Mouse (Mus musculus) hindbrain, embryonic 12.5 days (tissue): ENCODE measurements around the gene Avpr2. TPM values are rescaled to one million over a fixed set of nuclear protein-coding genes. Genes with fewer than 3 reads are reported as not detected.

Experiments
- ATAC-seq: fragments of 200-750 bp; cut with Nextera tagmentation; 2 replicates; pipeline ENCODE4 v1.8.0; 2017; ENCODE audit warnings: moderate TSS enrichment; ENCODE audit not compliant: low FRiP score
- H3K27ac ChIP-seq: fragments of 300-500 bp; sonication (generic); 2 replicates; pipeline ENCODE4 v1.5.1; 2016; ENCODE audit warnings: mild to moderate bottlenecking
- H3K27me3 ChIP-seq: fragments of 300-500 bp; sonication (generic); 2 replicates; pipeline ENCODE4 v1.6.1; 2016; ENCODE audit warnings: mild to moderate bottlenecking
- H3K36me3 ChIP-seq: fragments of 300-500 bp; sonication (generic); 2 replicates; pipeline ENCODE4 v1.6.1; 2016; ENCODE audit warnings: mild to moderate bottlenecking
- H3K4me1 ChIP-seq: fragments of 300-500 bp; sonication (generic); 2 replicates; pipeline ENCODE4 v1.6.1; 2016
- H3K4me2 ChIP-seq: fragments of 300-500 bp; sonication (generic); replicated peaks from 2 replicates; pipeline ENCODE4 v1.6.1; 2016; ENCODE audit warnings: mild to moderate bottlenecking
- H3K4me3 ChIP-seq: fragments of 300-500 bp; sonication (generic); 2 replicates; pipeline ENCODE4 v1.5.1; 2016; ENCODE audit warnings: mild to moderate bottlenecking
- H3K9ac ChIP-seq: fragments of 300-500 bp; sonication (generic); 2 replicates; pipeline ENCODE4 v1.6.1; 2016; ENCODE audit warnings: mild to moderate bottlenecking, moderate library complexity
- H3K9me3 ChIP-seq: fragments of 300-500 bp; sonication (generic); replicated peaks from 2 replicates; pipeline ENCODE4 v1.6.1; 2016; ENCODE audit warnings: mild to moderate bottlenecking
- WGBS: fragments of 180-500 bp; shearing (Covaris S2); methylation state at CpG from one replicate; pipeline ENCODE4 v1.1.7; 2016; 5-methylcytosine and 5-hydroxymethylcytosine counted together
- polyA plus RNA-seq: library from polyadenylated mRNA; unstranded; fragments of >200 nt; fragmentation: Nextera tagmentation; extraction: Ambion mirVana; gene quantifications from 2 replicates; pipeline ENCODE4 v1.2.1, GENCODE M21; 2016

Gene Avpr2
- polyA plus RNA-seq, 1 experiment from 2014 or later: 0.19 TPM

GRCm38 (mm10) chrX:73921285-73921822 is 29.5 kb downstream of the Avpr2 start:
- H3K36me3 ChIP-seq: 0 out of 2 replicates have a peak, but pooled peaks cover 13% of the 10 kb centered on the region
- H3K27ac ChIP-seq: peak overlapping the region; percentile 68
- peaks cover 4% of the 10 kb centered on the region; the same call in 1 of the 2 replicates for H3K4me1 ChIP-seq
- peak overlapping the region; percentile 71 for H3K4me2 ChIP-seq
- no peaks in the 10 kb centered on the region for H3K9me3 ChIP-seq
- peak overlapping the region; percentile 72 for H3K9ac ChIP-seq
- no peaks in the 10 kb centered on the region for H3K27me3 ChIP-seq
- peak; percentile 68 for ATAC-seq
- peak overlapping the region; percentile 51 for H3K4me3 ChIP-seq
- WGBS: 24% methylated on average over 34 of the region's 34 CpGs

- Histone ChIP-seq H3K9me3 (no peaks in the 10 kb centered on the region), H3K27ac (peak within 1 kb of the TSS; percentile 68), H3K36me3 (0 out of 2 replicates have a peak, but pooled peaks cover 13% of the 10 kb centered on the region), H3K27me3 (no peaks in the 10 kb centered on the region), H3K9ac (peak within 1 kb of the TSS; percentile 72), H3K4me2 (peak within 1 kb of the TSS; percentile 71), H3K4me1 (peaks cover 4% of the 10 kb centered on the region; the same call in 1 of the 2 replicates), H3K4me3 (peak within 1 kb of the TSS; percentile 51)
- ATAC-seq: peak; percentile 98
- WGBS: 21% methylated on average over 39 of the region's 43 CpGs
These were observed 30.1 kb downstream of the Avpr2 start, which contains the start of the genes Arhgap4 and Naa10 for GRCm38 (mm10) chrX:73921823-73922549. Gene Arhgap4, minus strand, starts transcription at chrX:73921870. Gene Naa10, minus strand, starts transcription at chrX:73921944.

GRCm38 (mm10) chrX:73922550-73922882 is 30.6 kb downstream of the Avpr2 start:
- no peak for ATAC-seq
- Histone ChIP-seq H3K4me1 (peaks cover 4% of the 10 kb centered on the region; the same call in 1 of the 2 replicates), H3K9ac (peak overlapping the region; percentile 60), H3K4me2 (peak overlapping the region; percentile 71), H3K4me3 (peak overlapping the region; percentile 51), H3K27me3 (no peaks in the 10 kb centered on the region), H3K36me3 (0 out of 2 replicates have a peak, but pooled peaks cover 13% of the 10 kb centered on the region), H3K27ac (no peak overlapping the region), H3K9me3 (no peaks in the 10 kb centered on the region)
- WGBS: 76% methylated on average over 7 of the region's 8 CpGs

- Histone ChIP-seq H3K27me3 (no peaks in the 10 kb centered on the region), H3K9me3 (no peaks in the 10 kb centered on the region), H3K36me3 (no peaks in the 10 kb centered on the region), H3K27ac (no peak within 1 kb of the TSS), H3K4me1 (no peaks in the 10 kb centered on the region), H3K4me3 (no peak within 1 kb of the TSS), H3K9ac (no peak within 1 kb of the TSS), H3K4me2 (peak within 1 kb of the TSS; percentile 31)
- 40% methylated on average over 17 of the region's 17 CpGs for WGBS
- ATAC-seq: peak; percentile 50; the same call in 1 of the 2 replicates
These were observed 38.6 kb downstream of the Avpr2 start, which contains the start of gene Renbp for GRCm38 (mm10) chrX:73930402-73931062. Gene Renbp, minus strand, starts transcription at chrX:73930850.

GRCm38 (mm10) chrX:73931871-73932270 is 40.0 kb downstream of the Avpr2 start:
- no peak for ATAC-seq
- WGBS: 80% methylated on average over 2 of the region's 2 CpGs
- no peaks in the 10 kb centered on the region for H3K36me3 ChIP-seq
- no peaks in the 10 kb centered on the region for H3K4me1 ChIP-seq
- no peaks in the 10 kb centered on the region for H3K27me3 ChIP-seq
- no peak overlapping the region for H3K4me3 ChIP-seq
- no peak overlapping the region for H3K9ac ChIP-seq
- no peak overlapping the region for H3K27ac ChIP-seq
- no peak overlapping the region for H3K4me2 ChIP-seq
- no peaks in the 10 kb centered on the region for H3K9me3 ChIP-seq

- no peak overlapping the region for H3K27ac ChIP-seq
- ATAC-seq: no peak
- no peaks in the 10 kb centered on the region for H3K9me3 ChIP-seq
- H3K9ac ChIP-seq: no peak overlapping the region
- H3K4me2 ChIP-seq: no peak overlapping the region
- peaks cover 49% of the 10 kb centered on the region for H3K36me3 ChIP-seq
- no peak overlapping the region for H3K4me3 ChIP-seq
- H3K4me1 ChIP-seq: no peaks in the 10 kb centered on the region
- no peaks in the 10 kb centered on the region for H3K27me3 ChIP-seq
- 94% methylated on average over 2 of the region's 2 CpGs for WGBS
These were observed 50.0 kb downstream of the Avpr2 start for GRCm38 (mm10) chrX:73941860-73942259.

- Histone ChIP-seq H3K9me3 (no peaks in the 10 kb centered on the region), H3K4me3 (no peak overlapping the region), H3K27me3 (no peaks in the 10 kb centered on the region), H3K9ac (no peak overlapping the region), H3K27ac (no peak overlapping the region), H3K4me2 (no peak overlapping the region), H3K4me1 (no peaks in the 10 kb centered on the region), H3K36me3 (peaks cover 53% of the 10 kb centered on the region)
- WGBS: 80% methylated on average over 2 of the region's 2 CpGs
- no peak for ATAC-seq
These were observed 50.4 kb downstream of the Avpr2 start for GRCm38 (mm10) chrX:73942294-73942693.

Other genes starting within 250 kb of the Avpr2 start
- 31.3 and 34.8 TPM in 2 replicates for gene Pnck, start 232.0 kb upstream of the Avpr2 start, polyA plus RNA-seq
- gene Slc6a8, start 219.0 kb upstream of the Avpr2 start, polyA plus RNA-seq: 6.6 and 7.7 TPM in 2 replicates
- 132 and 136 TPM in 2 replicates for gene Bcap31, start 175.9 kb upstream of the Avpr2 start, polyA plus RNA-seq
- gene Abcd1, start 175.5 kb upstream of the Avpr2 start, polyA plus RNA-seq: 12.7 and 14.0 TPM in 2 replicates
- gene Plxnb3, start 135.0 kb upstream of the Avpr2 start, polyA plus RNA-seq: 0.21 and 0.25 TPM in 2 replicates
- gene Srpk3, start 117.7 kb upstream of the Avpr2 start, polyA plus RNA-seq: 2.7 and 5.4 TPM in 2 replicates
- 150 and 167 TPM in 2 replicates for gene Idh3g, start 105.2 kb upstream of the Avpr2 start, polyA plus RNA-seq
- gene Ssr4, start 105.1 kb upstream of the Avpr2 start, polyA plus RNA-seq: 125 and 138 TPM in 2 replicates
- 2.7 and 2.8 TPM in 2 replicates for gene Pdzd4, start 67.1 kb upstream of the Avpr2 start, polyA plus RNA-seq
- gene L1cam, start 4.0 kb downstream of the Avpr2 start, polyA plus RNA-seq: 45.6 and 58.4 TPM in 2 replicates
- gene Arhgap4, start 29.8 kb downstream of the Avpr2 start, polyA plus RNA-seq: 2.7 and 3.4 TPM in 2 replicates
- 105 and 118 TPM in 2 replicates for gene Naa10, start 29.8 kb downstream of the Avpr2 start, polyA plus RNA-seq
- 19.7 and 20.3 TPM in 2 replicates for gene Renbp, start 38.7 kb downstream of the Avpr2 start, polyA plus RNA-seq
- 77.4 and 78.6 TPM in 2 replicates for gene Hcfc1, start 74.3 kb downstream of the Avpr2 start, polyA plus RNA-seq
- 53.9 and 58.2 TPM in 2 replicates for gene Irak1, start 131.8 kb downstream of the Avpr2 start, polyA plus RNA-seq
- gene Opn1mw, start 235.4 kb downstream of the Avpr2 start, polyA plus RNA-seq: not detected in 2 replicates
- gene Mecp2, start 243.3 kb downstream of the Avpr2 start, polyA plus RNA-seq: 14.9 and 16.7 TPM in 2 replicates